Mouse (Mus musculus) myocyte (in vitro differentiated cells): ENCODE measurements around the gene Tacr1.

ENCODE experiments used
- CEBPB ChIP-seq: IDR thresholded peaks from 2 replicates; pipeline ENCODE4 v1.6.1; 2011; ENCODE audit warnings: mild to moderate bottlenecking, moderate library complexity; ENCODE audit not compliant: poor library complexity, insufficient read depth, severe bottlenecking
- E2F4 ChIP-seq: IDR thresholded peaks from one replicate; pipeline ENCODE4 v1.6.1; 2011; ENCODE audit warnings: mild to moderate bottlenecking, control low read depth, moderate library complexity; ENCODE audit not compliant: insufficient read depth
- MAX ChIP-seq: IDR thresholded peaks from one replicate; pipeline ENCODE4 v1.6.1; 2011; ENCODE audit warnings: low read depth, mild to moderate bottlenecking, control low read depth
- MYOG ChIP-seq, 3 experiments: IDR thresholded peaks; one replicate each; pipeline ENCODE4 v1.6.1; 2011; ENCODE audit warnings: control low read depth in 2 of 3, low read depth in 2 of 3, mild to moderate bottlenecking in 2 of 3; ENCODE audit not compliant: insufficient read length in 2 of 3, control insufficient read depth in 1 of 3, insufficient read depth in 1 of 3
- POLR2A ChIP-seq: IDR thresholded peaks from one replicate; pipeline ENCODE4 v1.6.1; 2011; ENCODE audit warnings: low read depth, mild to moderate bottlenecking, control low read depth, moderate library complexity; ENCODE audit not compliant: insufficient read length
- POLR2AphosphoS2 ChIP-seq: IDR thresholded peaks from one replicate; pipeline ENCODE4 v1.6.1; 2011; ENCODE audit warnings: low read depth, control low read depth; ENCODE audit not compliant: insufficient read length
- USF1 ChIP-seq: IDR thresholded peaks from one replicate; pipeline ENCODE4 v1.6.1; 2011; ENCODE audit warnings: low read depth, mild to moderate bottlenecking, control low read depth, moderate library complexity

GRCm38 (mm10) chr6:82604791-82605190, 202.7 kb downstream of the Tacr1 start:
- TF ChIP-seq POLR2A (no peak), MAX (no peak), MYOG (IDR thresholded peaks at IDR 0.05; ENCODE audit: control insufficient read depth in 1 of 3, insufficient read depth in 1 of 3, insufficient read length in 2 of 3, low read depth in 2 of 3) (no peak), CEBPB (no peak), USF1 (no peak), POLR2AphosphoS2 (no peak), E2F4 (no peak)
